Mouse (Mus musculus) midbrain, embryonic 13.5 days (tissue): ENCODE results near the gene Obscn. TPM values are rescaled to one million over a fixed set of nuclear protein-coding genes. Genes with fewer than 3 reads are reported as not detected.
A peak's percentile ranks its signal among the peaks of the same experiment; 100 is the strongest.

ENCODE experiments used
- ATAC-seq: fragments of 200-750 bp; cut with Nextera tagmentation; 2 replicates; pipeline ENCODE4 v1.8.0; 2017; ENCODE audit warnings: mild to moderate bottlenecking, moderate TSS enrichment, moderate library complexity
- H3K27ac ChIP-seq: fragments of 300-500 bp; sonication (generic); 2 replicates; pipeline ENCODE4 v1.5.1; 2015; ENCODE audit warnings: inconsistent platforms, mild to moderate bottlenecking, moderate library complexity
- H3K27me3 ChIP-seq: fragments of 300-500 bp; sonication (generic); 2 replicates; pipeline ENCODE4 v1.6.1; 2015; ENCODE audit warnings: mild to moderate bottlenecking, inconsistent platforms
- H3K36me3 ChIP-seq: fragments of 300-500 bp; sonication (generic); 2 replicates; pipeline ENCODE4 v1.6.1; 2015; ENCODE audit warnings: mild to moderate bottlenecking, inconsistent platforms
- H3K4me1 ChIP-seq: fragments of 300-500 bp; sonication (generic); replicated peaks from 2 replicates; pipeline ENCODE4 v1.6.1; 2015; ENCODE audit warnings: inconsistent platforms
- H3K4me2 ChIP-seq: fragments of 300-500 bp; sonication (generic); replicated peaks from 2 replicates; pipeline ENCODE4 v1.6.1; 2015; ENCODE audit warnings: moderate library complexity, mild to moderate bottlenecking, inconsistent platforms
- H3K4me3 ChIP-seq: fragments of 300-500 bp; sonication (generic); replicated peaks from 2 replicates; pipeline ENCODE4 v1.5.1; 2015; ENCODE audit warnings: mild to moderate bottlenecking, inconsistent platforms
- H3K9ac ChIP-seq: fragments of 300-500 bp; sonication (generic); replicated peaks from 2 replicates; pipeline ENCODE4 v1.6.1; 2015; ENCODE audit warnings: mild to moderate bottlenecking, inconsistent platforms
- H3K9me3 ChIP-seq: fragments of 300-500 bp; sonication (generic); 2 replicates; pipeline ENCODE4 v1.6.1; 2016; ENCODE audit warnings: mild to moderate bottlenecking, inconsistent platforms
- WGBS: fragments of 180-500 bp; shearing (Covaris S2); methylation state at CpG from one replicate; pipeline ENCODE4 v1.1.7; 2015; 5-methylcytosine and 5-hydroxymethylcytosine counted together
- polyA plus RNA-seq: library from polyadenylated mRNA; unstranded; fragments of >200 nt; fragmentation: Nextera tagmentation; extraction: Ambion mirVana; gene quantifications from 2 replicates; pipeline ENCODE4 v1.2.1, GENCODE M21; 2015

Obscn gene
- polyA plus RNA-seq, 1 experiment from 2014 or later, result 0.08 TPM

DNA sequence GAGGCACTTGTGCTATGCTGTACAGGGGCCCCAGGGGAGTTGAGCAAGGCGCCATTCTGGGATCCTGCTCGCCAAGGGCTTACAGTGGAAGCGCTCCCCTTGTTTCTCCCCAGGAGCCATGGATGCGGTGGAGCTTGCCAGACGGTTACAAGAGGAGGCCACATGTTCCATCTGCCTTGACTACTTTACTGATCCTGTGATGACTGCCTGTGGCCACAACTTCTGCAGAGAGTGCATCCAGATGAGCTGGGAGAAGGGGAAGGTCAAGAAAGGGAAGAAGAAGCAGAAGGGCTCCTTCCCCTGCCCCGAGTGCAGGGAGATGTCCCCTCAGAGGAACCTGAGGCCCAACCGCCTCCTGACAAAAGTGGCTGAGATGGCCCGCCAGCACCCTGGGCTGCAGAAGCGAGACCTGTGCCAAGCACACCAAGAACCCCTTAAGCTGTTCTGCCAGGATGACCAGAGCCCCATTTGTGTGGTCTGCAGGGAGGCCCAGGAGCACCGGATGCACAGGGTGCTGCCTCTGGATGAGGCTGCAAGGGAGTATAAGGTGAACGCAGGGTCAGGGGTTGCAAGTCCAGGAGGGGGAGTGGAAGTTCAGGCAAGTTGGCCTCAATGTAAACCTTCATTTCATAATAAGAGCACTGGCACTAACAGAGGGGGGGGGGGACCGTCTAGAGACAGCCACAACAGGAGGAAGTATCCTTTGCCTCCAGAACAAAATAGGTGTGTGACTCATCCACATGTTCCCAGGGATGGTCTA lies 171.0 kb downstream of the Obscn start:
- no peak overlapping the region for H3K9ac ChIP-seq
- WGBS, result 47% methylated on average over 12 of the region's 12 CpGs

DNA sequence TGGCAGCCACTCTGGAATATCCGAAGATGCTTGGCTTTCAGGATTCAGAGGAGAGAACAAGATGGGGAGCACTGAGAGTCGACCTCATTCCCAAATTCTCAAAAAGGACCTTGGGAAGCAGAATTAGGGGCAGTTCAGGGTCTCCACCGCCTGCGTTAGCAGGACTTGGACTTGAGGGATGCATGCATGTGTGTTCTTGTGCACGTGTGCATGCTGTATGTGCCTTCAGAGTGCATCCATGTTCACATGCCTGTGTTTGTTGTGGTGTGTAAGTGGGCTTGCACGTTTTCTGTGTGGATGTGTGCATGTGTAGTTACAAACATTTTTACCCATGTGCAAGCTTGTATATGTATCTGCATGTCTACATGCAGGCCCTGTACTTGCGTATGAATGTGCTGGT lies 172.0 kb downstream of the Obscn start:
- Histone ChIP-seq H3K9ac (no peak overlapping the region), H3K4me3 (no peak overlapping the region), H3K9me3 (peaks cover 4% of the 10 kb centered on the region; the same call in 1 of the 2 replicates), H3K27ac (no peak overlapping the region), H3K36me3 (peaks cover 12% of the 10 kb centered on the region), H3K4me1 (peaks cover 19% of the 10 kb centered on the region), H3K4me2 (no peak overlapping the region), H3K27me3 (peaks cover 12% of the 10 kb centered on the region)
- 86% methylated on average over 7 of the region's 7 CpGs for WGBS
- no peak for ATAC-seq

More for the DNA sequence above, 171.0 kb downstream of the Obscn start:
- H3K9me3 ChIP-seq, result peaks cover 4% of the 10 kb centered on the region; the same call in 1 of the 2 replicates
- no peak overlapping the region for H3K4me2 ChIP-seq
- peaks cover 20% of the 10 kb centered on the region for H3K36me3 ChIP-seq
- H3K27ac ChIP-seq, result no peak overlapping the region
- no peak for ATAC-seq
- no peak overlapping the region for H3K4me3 ChIP-seq
- peaks cover 12% of the 10 kb centered on the region for H3K27me3 ChIP-seq
- H3K4me1 ChIP-seq, result peaks cover 12% of the 10 kb centered on the region

DNA sequence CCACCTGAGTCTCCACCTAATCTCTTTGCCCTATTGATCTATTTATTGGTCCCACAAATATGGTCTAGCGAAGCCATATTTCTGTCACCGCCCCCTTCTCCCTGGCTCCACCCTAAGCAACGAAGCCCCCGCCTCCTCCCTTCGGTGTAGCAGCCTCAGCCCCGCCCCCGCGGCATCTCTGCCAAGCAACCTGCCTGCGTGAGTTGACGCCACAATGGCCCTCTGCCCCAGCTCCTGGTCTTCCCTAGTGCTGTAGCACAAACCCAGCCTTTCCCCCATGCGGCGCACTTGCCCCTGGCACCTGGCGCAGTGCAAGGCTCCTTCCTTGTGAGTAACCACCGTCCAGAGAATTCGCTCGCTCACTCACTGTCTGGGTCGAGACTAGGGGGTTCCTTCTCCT lies 172.7 kb downstream of the Obscn start:
- Histone ChIP-seq H3K4me1 (peaks cover 26% of the 10 kb centered on the region), H3K4me3 (no peak overlapping the region), H3K27me3 (peaks cover 12% of the 10 kb centered on the region), H3K9me3 (peaks cover 4% of the 10 kb centered on the region; the same call in 1 of the 2 replicates), H3K36me3 (peaks cover 11% of the 10 kb centered on the region), H3K27ac (no peak overlapping the region), H3K4me2 (no peak overlapping the region), H3K9ac (no peak overlapping the region)
- WGBS, result 38% methylated on average over 17 of the region's 17 CpGs
- no peak for ATAC-seq

DNA sequence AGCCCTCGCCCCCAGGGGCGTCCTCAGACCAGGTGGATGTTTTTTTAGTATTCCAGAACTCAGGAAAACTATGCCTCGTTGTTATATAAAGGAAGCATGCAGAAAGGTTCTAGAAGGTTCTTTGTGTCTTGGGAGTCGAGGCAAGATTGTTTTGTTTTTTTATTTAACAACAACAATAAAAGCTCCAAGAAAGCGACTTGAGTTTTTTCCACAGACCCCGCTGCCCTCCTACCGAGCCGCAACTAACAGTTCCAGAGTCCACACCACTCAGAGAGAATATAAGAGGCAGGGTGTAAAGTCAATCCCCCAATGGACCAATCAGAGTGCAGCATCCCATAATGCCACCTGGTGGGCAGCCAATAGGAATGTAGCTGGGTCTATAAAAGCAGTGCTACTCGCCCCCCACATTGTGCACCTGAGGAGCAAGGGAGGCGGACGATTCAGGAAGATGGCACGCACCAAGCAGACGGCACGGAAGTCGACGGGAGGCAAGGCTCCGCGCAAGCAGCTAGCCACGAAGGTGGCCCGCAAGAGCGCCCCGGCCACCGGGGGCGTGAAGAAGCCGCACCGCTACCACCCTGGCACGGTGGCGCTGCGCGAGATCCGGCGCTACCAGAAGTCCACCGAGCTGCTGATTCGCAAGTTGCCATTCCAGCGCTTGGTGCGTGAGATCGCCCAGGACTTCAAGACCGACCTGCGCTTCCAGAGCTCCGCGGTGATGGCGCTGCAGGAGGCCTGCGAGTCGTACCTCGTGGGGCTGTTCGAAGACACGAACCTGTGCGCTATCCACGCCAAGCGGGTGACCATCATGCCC lies 174.6 kb downstream of the Obscn start:
- Histone ChIP-seq H3K36me3 (peaks cover 12% of the 10 kb centered on the region), H3K9me3 (peaks cover 4% of the 10 kb centered on the region; the same call in 1 of the 2 replicates)
- ATAC-seq, result no peak

DNA sequence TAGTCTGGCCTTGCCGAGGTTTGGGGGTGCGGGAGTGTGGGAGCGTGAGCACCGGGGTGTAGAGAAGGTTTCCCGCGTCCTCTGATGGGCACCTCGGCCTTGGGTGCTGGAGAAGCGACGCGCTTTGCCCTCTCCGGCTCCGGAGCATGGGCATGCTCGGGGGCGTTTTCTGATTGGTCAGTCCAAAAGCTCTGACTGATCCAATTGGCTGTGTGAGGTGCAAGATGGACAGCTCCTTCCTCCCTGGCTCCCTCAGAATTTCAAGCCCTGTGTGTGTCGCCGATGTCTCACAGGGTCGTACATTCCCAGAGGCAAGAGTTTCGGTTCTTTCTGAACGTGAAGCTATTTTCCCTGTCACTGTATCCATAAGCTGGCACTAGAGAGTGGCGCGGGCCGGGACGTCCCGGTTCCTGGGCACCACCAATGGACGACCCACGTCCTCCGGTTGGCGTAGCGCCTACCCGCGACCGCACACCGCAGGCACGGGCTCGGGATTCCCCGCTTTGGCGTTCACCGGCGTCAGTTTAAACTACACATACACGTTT lies 176.2 kb downstream of the Obscn start:
- peak overlapping the region; percentile 61 for H3K27ac ChIP-seq
- peak overlapping the region; percentile 50 for H3K4me3 ChIP-seq
- H3K4me2 ChIP-seq, result peak overlapping the region; percentile 63
- peaks cover 4% of the 10 kb centered on the region; the same call in 1 of the 2 replicates for H3K9me3 ChIP-seq
- WGBS, result 5% methylated on average over 40 of the region's 40 CpGs
- H3K36me3 ChIP-seq, result peaks cover 12% of the 10 kb centered on the region
- ATAC-seq, result peak; percentile 81
- peaks cover 12% of the 10 kb centered on the region for H3K27me3 ChIP-seq
- peak overlapping the region; percentile 63 for H3K9ac ChIP-seq
- H3K4me1 ChIP-seq, result peaks cover 50% of the 10 kb centered on the region

More for the DNA sequence above, 174.6 kb downstream of the Obscn start:
- no peak overlapping the region for H3K4me3 ChIP-seq
- peaks cover 12% of the 10 kb centered on the region for H3K27me3 ChIP-seq
- H3K27ac ChIP-seq, result no peak overlapping the region
- H3K4me2 ChIP-seq, result no peak overlapping the region
- H3K9ac ChIP-seq, result no peak overlapping the region
- 70% methylated on average over 50 of the region's 50 CpGs for WGBS
- peaks cover 46% of the 10 kb centered on the region for H3K4me1 ChIP-seq

DNA sequence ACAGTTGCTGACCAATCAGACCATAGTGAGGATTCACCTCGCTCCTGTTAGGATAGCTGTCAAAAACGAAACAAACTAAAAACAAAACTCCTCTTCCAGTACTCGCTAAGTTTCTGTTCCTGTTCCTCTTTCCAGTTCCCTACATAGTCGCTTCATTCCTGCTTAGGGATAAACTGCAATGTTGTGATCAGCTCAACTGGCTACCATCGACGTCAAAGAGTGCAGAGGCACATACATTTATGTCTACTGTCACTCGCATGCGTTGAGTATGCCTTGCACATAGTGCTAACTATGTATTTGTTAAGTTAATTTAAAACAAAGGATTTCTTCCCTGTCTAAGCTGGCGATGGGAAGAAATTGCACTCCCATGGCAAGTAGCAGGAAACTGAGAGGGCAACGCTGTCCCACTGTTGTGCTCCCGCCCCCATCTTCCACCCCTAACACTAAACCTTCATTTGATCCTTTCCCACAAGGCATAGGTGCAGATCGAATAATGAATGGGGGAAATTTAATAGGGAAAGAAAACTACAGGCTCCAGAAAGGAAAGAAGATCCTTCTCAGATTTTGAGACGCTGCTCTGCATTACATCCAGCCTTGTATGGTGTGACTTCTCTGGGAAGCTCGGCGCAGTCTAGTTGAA lies 176.9 kb downstream of the Obscn start:
- Histone ChIP-seq H3K4me3 (peak overlapping the region; percentile 50), H3K9me3 (peaks cover 4% of the 10 kb centered on the region; the same call in 1 of the 2 replicates), H3K4me1 (peaks cover 47% of the 10 kb centered on the region), H3K9ac (peak overlapping the region; percentile 63), H3K36me3 (peaks cover 12% of the 10 kb centered on the region), H3K4me2 (peak overlapping the region; percentile 63), H3K27me3 (peaks cover 12% of the 10 kb centered on the region), H3K27ac (peak overlapping the region; percentile 61)
- no peak for ATAC-seq
- 37% methylated on average over 15 of the region's 15 CpGs for WGBS

DNA sequence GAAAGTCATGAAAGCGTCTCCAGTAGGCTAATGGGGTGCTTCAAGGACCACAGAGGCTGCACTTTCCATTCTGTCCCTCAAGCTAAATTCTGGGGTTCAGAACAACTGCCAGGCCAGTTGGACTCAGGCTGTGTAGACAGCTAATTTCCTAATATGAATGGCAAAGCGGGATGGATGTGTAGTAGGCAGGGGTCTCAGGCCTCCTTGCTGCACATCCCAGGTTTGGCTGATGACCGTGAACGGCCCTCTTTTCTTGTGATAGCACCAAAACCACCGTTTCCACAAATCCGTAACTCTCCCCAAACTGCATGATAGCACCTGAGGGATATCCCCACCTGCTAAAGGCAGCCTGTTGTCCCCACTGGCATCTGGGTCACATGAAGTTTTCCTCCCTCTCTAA lies 177.7 kb downstream of the Obscn start:
- Histone ChIP-seq H3K4me3 (0 out of 2 replicates have a peak overlapping the region, but pooled peaks have one; percentile 87), H3K9me3 (peaks cover 4% of the 10 kb centered on the region; the same call in 1 of the 2 replicates), H3K36me3 (peaks cover 12% of the 10 kb centered on the region), H3K27ac (no peak overlapping the region), H3K4me1 (peaks cover 47% of the 10 kb centered on the region), H3K9ac (no peak overlapping the region), H3K27me3 (peaks cover 12% of the 10 kb centered on the region), H3K4me2 (peak overlapping the region; percentile 82)
- 85% methylated on average over 6 of the region's 6 CpGs for WGBS
- no peak for ATAC-seq

DNA sequence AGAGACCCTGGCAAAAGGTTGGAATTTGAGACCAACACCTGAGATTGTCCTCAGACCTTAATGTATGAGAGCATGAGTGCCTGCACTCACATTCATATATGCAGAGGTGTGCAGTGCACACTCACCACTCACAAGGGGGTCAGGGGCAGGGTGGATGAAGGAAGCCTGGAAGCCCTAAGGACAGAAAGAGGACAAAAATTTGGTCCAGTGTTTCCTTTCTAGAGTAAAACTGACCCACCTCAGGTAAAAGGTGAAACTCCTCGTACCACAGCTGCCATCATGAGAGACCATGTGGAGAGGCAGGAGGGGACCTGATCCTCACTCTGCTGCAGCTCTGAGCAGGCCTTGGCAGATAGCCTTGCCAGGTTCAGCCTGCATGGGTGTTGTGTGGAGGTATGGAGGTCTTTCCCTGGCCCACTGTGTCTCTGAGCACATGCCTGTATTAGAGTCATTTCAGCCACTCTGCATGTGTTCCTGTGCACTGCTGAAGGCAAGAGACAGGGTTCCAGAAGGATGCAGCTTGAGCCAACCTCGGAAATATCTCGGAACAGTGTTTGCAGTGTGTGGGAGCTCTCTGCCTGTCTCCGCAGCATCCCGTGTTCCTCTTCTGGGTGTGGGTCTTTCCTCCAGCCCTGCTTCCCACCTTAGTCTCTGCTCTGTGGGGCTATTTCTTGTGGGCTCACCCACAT lies 178.8 kb downstream of the Obscn start:
- peaks cover 54% of the 10 kb centered on the region for H3K4me1 ChIP-seq
- H3K27me3 ChIP-seq, result peaks cover 10% of the 10 kb centered on the region
- ATAC-seq, result no peak
- H3K4me3 ChIP-seq, result peak overlapping the region; percentile 87
- WGBS, result 83% methylated on average over 5 of the region's 5 CpGs
- 0 out of 2 replicates have a peak overlapping the region, but pooled peaks have one; percentile 14 for H3K27ac ChIP-seq
- peak overlapping the region; percentile 82 for H3K4me2 ChIP-seq
- peaks cover 12% of the 10 kb centered on the region for H3K36me3 ChIP-seq
- peaks cover 4% of the 10 kb centered on the region; the same call in 1 of the 2 replicates for H3K9me3 ChIP-seq
- peak overlapping the region; percentile 89 for H3K9ac ChIP-seq

DNA sequence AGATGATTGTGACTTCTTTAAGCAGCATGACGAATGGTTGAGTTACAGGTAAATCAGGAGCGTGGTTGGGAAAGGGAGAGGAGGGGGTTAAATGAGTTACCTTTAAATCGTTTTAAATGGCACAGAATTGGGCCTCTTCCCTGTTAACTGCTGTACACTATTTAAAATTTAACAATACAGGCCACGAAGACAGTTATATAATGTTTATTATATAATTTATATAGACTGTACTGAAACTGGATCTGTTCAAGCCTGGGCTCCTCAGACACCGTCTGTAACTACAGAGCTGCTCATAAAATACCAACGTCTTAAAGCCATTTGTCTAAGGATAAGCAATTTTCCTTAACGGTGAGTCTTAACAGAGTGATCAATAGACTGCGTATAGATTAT lies 180.3 kb downstream of the Obscn start:
- ATAC-seq, result no peak
- Histone ChIP-seq H3K9me3 (no peaks in the 10 kb centered on the region), H3K4me2 (peak overlapping the region; percentile 82), H3K9ac (peak overlapping the region; percentile 89), H3K4me3 (peak overlapping the region; percentile 87), H3K36me3 (peaks cover 9% of the 10 kb centered on the region), H3K4me1 (peaks cover 69% of the 10 kb centered on the region), H3K27ac (peak overlapping the region; percentile 100), H3K27me3 (no peaks in the 10 kb centered on the region)
- 23% methylated on average over 8 of the region's 8 CpGs for WGBS

DNA sequence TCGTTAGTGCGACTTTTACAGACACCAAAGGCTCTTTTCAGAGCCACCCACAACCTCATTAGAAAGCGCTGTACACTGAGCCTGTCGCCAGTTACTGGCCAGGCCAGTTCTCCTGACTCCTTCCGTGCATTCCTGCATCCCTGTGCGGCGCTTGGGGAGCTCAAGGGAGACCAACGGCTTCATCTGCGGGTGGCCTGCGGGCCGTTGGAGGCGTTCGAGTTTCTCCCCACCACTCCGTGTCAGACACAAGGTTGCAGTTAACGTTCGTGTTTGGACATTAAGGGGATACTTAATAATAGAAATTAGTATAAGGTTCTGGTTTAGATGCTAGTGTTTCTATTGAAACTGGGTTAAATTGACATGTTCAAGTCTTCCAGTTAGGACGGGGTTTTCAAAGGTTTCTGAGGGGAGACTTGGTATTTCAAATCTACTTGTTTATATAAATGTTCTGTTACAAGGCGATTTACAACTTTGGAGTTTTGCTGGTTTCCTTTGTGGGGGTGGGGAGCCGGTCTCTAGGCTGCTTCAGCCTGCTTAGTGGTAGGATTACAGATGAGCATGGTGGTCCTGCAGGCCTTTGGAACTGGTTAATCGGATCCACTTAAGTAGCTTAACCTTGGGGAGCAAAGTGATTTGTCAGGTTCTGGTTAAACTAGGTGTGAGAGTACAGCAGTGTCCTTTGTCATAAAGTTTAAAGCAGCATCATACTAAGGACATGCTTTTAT lies 180.9 kb downstream of the Obscn start:
- Histone ChIP-seq H3K4me2 (peak overlapping the region; percentile 82), H3K9ac (peak overlapping the region; percentile 89), H3K27ac (peak overlapping the region; percentile 100), H3K36me3 (peaks cover 9% of the 10 kb centered on the region), H3K27me3 (no peaks in the 10 kb centered on the region), H3K4me3 (peak overlapping the region; percentile 87), H3K9me3 (no peaks in the 10 kb centered on the region), H3K4me1 (peaks cover 71% of the 10 kb centered on the region)
- ATAC-seq, result peak; percentile 41
- WGBS, result 0% methylated on average over 20 of the region's 20 CpGs
